Mouse (Mus musculus): ENCODE data around the gene Ube2d2b. TPM values are rescaled to one million over a fixed set of nuclear protein-coding genes. Genes with fewer than 3 reads are reported as not detected.

The Ube2d2b gene
- total and polyA plus RNA-seq, 3 experiments, result 0.08 TPM; not detected in 2

DNA sequence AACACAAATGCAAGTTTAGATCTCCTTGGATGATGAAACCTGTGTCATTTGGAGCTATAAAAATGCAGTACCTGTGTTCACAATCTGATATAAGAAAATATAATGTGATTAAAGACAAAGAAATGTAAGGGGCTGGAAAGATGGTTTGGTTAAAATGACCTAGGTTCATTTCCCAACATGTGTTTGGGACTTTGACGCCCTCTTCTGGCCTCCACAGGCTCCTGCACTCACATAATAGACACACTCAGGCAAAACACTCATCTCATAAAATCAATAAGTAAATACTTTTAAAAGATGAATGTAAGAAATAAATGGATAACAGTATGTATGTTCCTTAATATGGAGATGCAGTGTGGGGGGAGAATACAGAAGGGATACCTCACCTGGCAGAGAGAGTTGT lies 47.2 kb downstream of the Ube2d2b start:
- Histone ChIP-seq H3K4me3 (no peak overlapping the region), H3K79me2 (replicated peaks; ENCODE audit: control insufficient read depth, insufficient read depth, low read length) (no peaks in the 10 kb centered on the region), H3K27ac (no peak overlapping the region), H3K36me3 (ENCODE audit: control insufficient read depth, insufficient read depth, low read length) (no peaks in the 10 kb centered on the region), H3K9ac (ENCODE audit: low read depth, low read length) (no peak overlapping the region), H3K27me3 (ENCODE audit: control insufficient read depth, insufficient read depth, low read length) (no peaks in the 10 kb centered on the region), H3K4me1 (ENCODE audit: control insufficient read depth, insufficient read depth, low read length) (no peaks in the 10 kb centered on the region; the same call in 1 of the 2 replicates)
- TF ChIP-seq POLR2A (IDR thresholded peaks at IDR 0.05; ENCODE audit: insufficient read depth, low read depth, low read length) (no peak), CTCF (IDR thresholded peaks at IDR 0.05) (0 out of 2 replicates have a peak, but pooled peaks have one; percentile 12)
- 83% methylated on average over 1 of the region's 1 CpGs for WGBS
- no peak for DNase-seq
- intact Hi-C loops (cut with DNase I), result no loop called here

- H3K9ac ChIP-seq (ENCODE audit: low read depth, low read length), result no peak overlapping the region
- no peak overlapping the region for H3K4me3 ChIP-seq
- no peaks in the 10 kb centered on the region for H3K79me2 ChIP-seq (replicated peaks; ENCODE audit: control insufficient read depth, insufficient read depth, low read length)
- H3K4me1 ChIP-seq (ENCODE audit: control insufficient read depth, insufficient read depth, low read length), result no peaks in the 10 kb centered on the region
- intact Hi-C loops (cut with DNase I), result no loop called here
- H3K27ac ChIP-seq, result no peak overlapping the region
- DNase-seq, result no peak
- H3K36me3 ChIP-seq (ENCODE audit: control insufficient read depth, insufficient read depth, low read length), result no peaks in the 10 kb centered on the region
- H3K27me3 ChIP-seq (ENCODE audit: control insufficient read depth, insufficient read depth, low read length), result no peaks in the 10 kb centered on the region
- no peak for TF ChIP-seq EP300 (IDR thresholded peaks at IDR 0.05; ENCODE audit: insufficient read depth, low read depth, low read length)
- TF ChIP-seq CTCF (IDR thresholded peaks at IDR 0.05), result no peak
- no peak for TF ChIP-seq POLR2A (IDR thresholded peaks at IDR 0.05; ENCODE audit: insufficient read depth, low read depth, low read length)
- 79% methylated on average over 5 of the region's 5 CpGs for WGBS
These were observed 50.8 kb downstream of the Ube2d2b start for GRCm38 (mm10) chr5:107880710-107881109.

Other genes with a start within 250 kb of the Ube2d2b start
- 1 to 10 TPM; 6.6 to 6.8 TPM for gene Rpap2, start 232.7 kb upstream of the Ube2d2b start, total RNA-seq (2021)
- gene Rpap2, start 232.7 kb upstream of the Ube2d2b start, polyA plus RNA-seq (2012; rRNA removed), result 2.1 and 4.4 TPM in 2 replicates
- 1 to 10 TPM; 3.1 to 4.1 TPM for gene Glmn, start 232.2 kb upstream of the Ube2d2b start, total RNA-seq (2021)
- gene Glmn, start 232.2 kb upstream of the Ube2d2b start, polyA plus RNA-seq (2012; rRNA removed), result 0.47 and 1.2 TPM in 2 replicates
- not detected for gene Gfi1, start 104.1 kb upstream of the Ube2d2b start, total RNA-seq (2021)
- 0.09 and 0.16 TPM in 2 replicates for gene Gfi1, start 104.1 kb upstream of the Ube2d2b start, polyA plus RNA-seq (2012; rRNA removed)
- gene Evi5, start 45.0 kb downstream of the Ube2d2b start, total RNA-seq (2021), result 10 to 100 TPM; 20.5 to 21.7 TPM
- 7.4 and 11.6 TPM in 2 replicates for gene Evi5, start 45.0 kb downstream of the Ube2d2b start, polyA plus RNA-seq (2012; rRNA removed)
- 10 to 100 TPM; 29.2 to 31.4 TPM for gene Rpl5, start 70.4 kb downstream of the Ube2d2b start, total RNA-seq (2021)
- 12.5 and 20.4 TPM in 2 replicates for gene Rpl5, start 70.4 kb downstream of the Ube2d2b start, polyA plus RNA-seq (2012; rRNA removed)
- gene Fam69a, start 157.0 kb downstream of the Ube2d2b start, total RNA-seq (2021), result 10 to 100 TPM; 12.9 to 13.1 TPM
- gene Fam69a, start 157.0 kb downstream of the Ube2d2b start, polyA plus RNA-seq (2012; rRNA removed), result 1.5 and 2.8 TPM in 2 replicates
- 10 to 100 TPM; 10.7 to 12.2 TPM for gene Mtf2, start 235.6 kb downstream of the Ube2d2b start, total RNA-seq (2021)
- 5.8 and 11.9 TPM in 2 replicates for gene Mtf2, start 235.6 kb downstream of the Ube2d2b start, polyA plus RNA-seq (2012; rRNA removed)